Mouse (Mus musculus) embryonic stem cell, embryonic (primary cell): Measurements from ENCODE around the gene Ccp110.

Source experiments
- CTCF ChIA-PET, 4 experiments: fragments of 300-600 bp in 2 of 4; fragments of 350-600 bp in 2 of 4; sonication (Branson Sonifier 250); formaldehyde crosslinking; loops; one replicate each; lab custom pipeline; 2022; ENCODE audit warnings: inconsistent platforms in 2 of 4; lab: Charles Lee
- POLR2A ChIA-PET, 4 experiments: fragments of 300-600 bp in 2 of 4; fragments of 350-600 bp in 2 of 4; sonication (Branson Sonifier 250); formaldehyde crosslinking; loops; one replicate each; lab custom pipeline; 2022; ENCODE audit warnings: antibody characterized with exemption in 4 of 4, inconsistent platforms in 1 of 4; lab: Charles Lee

The Ccp110 gene

DNA sequence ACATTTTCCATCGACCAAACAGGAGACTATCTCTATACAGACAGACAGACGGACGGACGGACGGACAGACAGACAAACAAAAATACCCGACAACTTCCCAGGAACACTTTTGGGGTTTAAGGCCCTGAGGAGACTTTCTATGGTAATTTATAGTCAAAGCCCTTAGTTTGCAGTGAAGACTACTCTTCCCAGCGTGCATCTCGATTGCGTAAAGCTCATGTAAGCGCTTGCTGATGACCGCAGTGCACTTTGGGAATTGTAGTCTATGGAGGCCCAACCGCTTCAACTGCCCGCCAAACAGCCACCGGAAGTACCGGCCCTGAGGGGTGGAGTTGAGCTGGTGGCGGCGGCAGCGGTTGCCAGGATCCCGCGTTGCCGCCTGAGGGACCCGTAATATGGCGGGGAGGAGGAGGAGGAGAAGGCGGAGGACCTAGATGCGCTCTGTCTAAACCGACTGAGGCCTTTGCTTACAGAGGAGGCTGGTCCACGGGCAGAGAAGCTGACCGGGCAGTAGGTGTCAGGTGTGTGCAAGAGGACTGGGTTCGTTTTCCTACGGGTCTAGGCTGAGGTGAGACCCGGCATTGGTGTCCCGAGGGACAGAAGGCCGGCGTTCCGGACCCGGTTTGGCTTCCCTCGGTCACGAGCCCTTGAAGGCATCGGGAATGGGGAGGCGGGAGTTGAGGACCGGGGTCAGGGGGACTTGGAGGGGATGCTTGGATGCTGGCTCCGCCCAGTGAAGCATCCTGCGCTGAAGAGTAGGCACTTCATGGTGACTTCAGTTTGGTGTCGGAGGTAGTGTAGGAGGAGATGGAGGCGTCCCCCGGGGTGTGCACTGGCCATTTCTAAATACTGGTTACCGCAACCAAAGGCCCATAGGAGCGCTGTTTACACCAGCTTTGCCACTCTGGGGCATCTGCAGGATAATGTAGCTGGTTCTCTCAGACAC, at the start of gene Ccp110:
Ccp110 (plus strand) TSS at position 325 of the 946 bp plus-strand sequence.
- ChIA-PET POLR2A (interaction anchor here in 3 of 4 experiments (0.6 to 3.4 kb wide), 23 partner anchors 9 to 604 kb away, joined by 3 to 22 read pairs (median 4); partner anchors contain the start of genes Vps35l (in 2 of the 3), Arl6ip1 (in 1 of the 3) and Smg1 (in 1 of the 3)), CTCF (interaction anchor here in 3 of 4 experiments (0.5 to 1.5 kb wide), 9 partner anchors 10 to 433 kb away, joined by 3 to 17 read pairs (median 4); partner anchors contain the start of gene Vps35l (in 1 of the 3))

- ChIA-PET CTCF (no interaction called here), POLR2A (no interaction called here)
Measured at GRCm38 (mm10) chr7:118667773-118668172, 44.6 kb upstream of the Ccp110 start.

DNA sequence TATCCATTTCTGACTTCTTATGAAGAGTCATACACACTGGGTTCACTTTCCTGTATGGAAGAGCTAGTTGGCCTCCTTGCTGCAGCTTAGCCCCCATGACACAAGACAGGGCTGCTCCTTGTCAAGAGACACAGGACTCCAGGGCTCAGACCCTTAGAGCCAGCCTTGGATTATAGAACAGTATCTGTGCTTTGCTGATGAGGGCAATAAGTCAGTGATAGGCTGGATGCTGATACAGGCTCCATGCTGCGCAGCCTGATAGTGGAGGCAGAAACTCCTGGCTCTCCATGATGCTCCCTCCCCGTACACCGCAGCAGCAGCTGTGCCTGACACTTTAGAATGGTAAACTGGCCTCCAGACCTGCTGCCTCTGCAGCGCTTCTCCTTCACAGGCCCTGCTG, 42.2 kb upstream of the Ccp110 start:
- POLR2A ChIA-PET, result interaction anchor here in 1 of 4 experiments (0.6 kb wide), 1 partner anchor 21 kb away, joined by 3 read pairs; no protein-coding TSS in a partner anchor
- CTCF ChIA-PET, result interaction anchor here in 1 of 4 experiments (0.6 kb wide), 1 partner anchor 20 kb away, joined by 3 read pairs; no protein-coding TSS in a partner anchor

- ChIA-PET POLR2A (interaction anchor here in 2 of 4 experiments (0.6 to 1.4 kb wide), 3 partner anchors 10 to 379 kb away, joined by 3 to 5 read pairs (median 3); no protein-coding TSS in a partner anchor), CTCF (interaction anchor here in 1 of 4 experiments (1.0 kb wide), 1 partner anchor 334 kb away, joined by 3 read pairs; no protein-coding TSS in a partner anchor)
Measured at GRCm38 (mm10) chr7:118676826-118677225, 35.5 kb upstream of the Ccp110 start.

- CTCF ChIA-PET, result interaction anchor here (0.9 to 3.0 kb wide), 12 partner anchors 10 to 383 kb away, joined by 3 to 21 read pairs (median 4); partner anchors contain the start of gene Tmc5 (in 1 of the 4)
- POLR2A ChIA-PET, result interaction anchor here in 2 of 4 experiments (0.5 to 0.6 kb wide), 3 partner anchors 56 to 576 kb away, joined by 3 to 4 read pairs (median 3); partner anchors contain the start of gene Rps15a (in 1 of the 2)
Measured at GRCm38 (mm10) chr7:118688199-118688598, 24.2 kb upstream of the Ccp110 start.

GRCm38 (mm10) chr7:118689088-118689487, 23.3 kb upstream of the Ccp110 start:
- ChIA-PET POLR2A (interaction anchor here in 3 of 4 experiments (0.9 to 2.5 kb wide), 5 partner anchors 13 to 95 kb away, joined by 3 to 7 read pairs (median 5); partner anchors contain the start of gene Ccp110 (in 1 of the 3)), CTCF (interaction anchor here (0.8 to 3.0 kb wide), 15 partner anchors 10 to 384 kb away, joined by 3 to 21 read pairs (median 4); partner anchors contain the start of gene Tmc5 (in 2 of the 4))

GRCm38 (mm10) chr7:118691287-118691686, 21.1 kb upstream of the Ccp110 start:
- ChIA-PET CTCF (interaction anchor here in 2 of 4 experiments (0.6 to 1.1 kb wide), 2 partner anchors 12 to 244 kb away, joined by 3 to 5 read pairs; no protein-coding TSS in a partner anchor), POLR2A (interaction anchor here in 2 of 4 experiments (1.0 to 2.5 kb wide), 4 partner anchors 10 to 97 kb away, joined by 3 to 7 read pairs (median 4); no protein-coding TSS in a partner anchor)

DNA sequence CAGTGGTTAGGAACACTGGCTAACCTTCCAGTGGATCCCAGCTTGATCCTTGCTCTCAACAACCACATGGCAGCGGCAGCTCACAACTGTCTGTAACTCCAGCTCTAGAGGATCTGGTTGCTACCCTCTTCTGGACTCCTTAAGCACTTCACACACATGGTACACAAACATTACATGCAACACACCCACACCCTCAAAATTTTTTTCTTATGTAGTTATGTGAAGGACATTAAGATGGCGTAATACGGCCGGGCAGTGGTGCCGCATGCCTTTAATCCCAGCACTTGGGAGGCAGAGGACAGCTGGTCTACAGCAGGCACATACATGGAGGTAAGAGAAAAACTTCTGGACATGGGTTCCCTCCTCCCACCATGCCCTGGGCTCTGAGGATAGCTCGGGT, 16.2 kb upstream of the Ccp110 start:
- CTCF ChIA-PET, result interaction anchor here in 1 of 4 experiments (1.5 kb wide), 1 partner anchor 101 kb away, joined by 3 read pairs; no protein-coding TSS in a partner anchor
- POLR2A ChIA-PET, result no interaction called here

GRCm38 (mm10) chr7:118697168-118697567, 15.2 kb upstream of the Ccp110 start:
- POLR2A ChIA-PET, result no interaction called here
- CTCF ChIA-PET, result interaction anchor here in 1 of 4 experiments (1.5 kb wide), 1 partner anchor 102 kb away, joined by 3 read pairs; no protein-coding TSS in a partner anchor

- ChIA-PET POLR2A (interaction anchor here in 3 of 4 experiments (0.8 to 1.7 kb wide), 3 partner anchors 12 to 13 kb away, joined by 3 to 5 read pairs (median 3); partner anchors contain the start of gene Ccp110 (in 1 of the 3)), CTCF (no interaction called here)
Measured at GRCm38 (mm10) chr7:118698882-118699281, 13.5 kb upstream of the Ccp110 start.

GRCm38 (mm10) chr7:118703144-118703561, 9.2 kb upstream of the Ccp110 start:
- ChIA-PET POLR2A (interaction anchor here in 3 of 4 experiments (0.9 to 2.3 kb wide), 7 partner anchors 9 to 170 kb away, joined by 3 to 6 read pairs (median 4); partner anchors contain the start of genes Ccp110 (in 1 of the 3), Coq7 (in 1 of the 3) and Vps35l (in 1 of the 3)), CTCF (no interaction called here)

DNA sequence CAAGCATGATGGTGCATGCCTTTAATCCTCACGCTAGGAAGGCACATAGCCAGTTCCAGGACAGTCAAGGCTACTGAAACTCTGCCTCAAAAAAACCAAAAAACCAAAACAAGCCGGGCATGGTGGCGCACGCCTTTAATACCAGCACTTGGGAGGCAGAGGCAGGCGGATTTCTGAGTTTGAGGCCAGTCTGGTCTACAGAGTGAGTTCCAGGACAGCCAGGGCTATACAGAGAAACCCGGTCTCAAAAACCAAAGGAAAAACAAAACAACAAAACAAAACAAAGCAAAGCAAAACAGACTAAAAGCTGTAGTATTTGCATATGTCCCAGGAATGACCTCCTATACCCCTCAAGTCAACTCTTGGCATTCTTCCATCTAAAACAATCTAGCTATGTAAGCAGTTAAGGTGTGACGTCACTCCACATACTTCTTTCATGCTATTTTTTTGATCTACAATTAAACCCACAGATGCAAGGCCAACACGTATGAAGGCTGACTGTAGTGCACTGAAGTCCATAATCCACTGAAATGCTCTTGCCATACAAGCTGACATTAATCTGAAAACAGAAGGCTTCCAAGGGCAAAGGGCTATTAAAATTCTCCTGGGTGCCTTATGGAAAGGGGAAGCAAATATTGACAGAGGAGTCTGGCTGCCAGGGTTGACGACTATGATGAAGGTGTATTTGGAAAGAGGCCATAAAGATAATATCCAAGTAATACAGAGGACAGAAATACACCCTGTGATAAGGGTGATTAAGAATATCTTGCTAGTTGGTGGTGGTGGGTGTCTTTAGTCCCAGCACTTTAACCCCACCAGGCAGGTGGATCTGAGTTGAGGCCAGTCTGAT, 8.1 kb upstream of the Ccp110 start:
- POLR2A ChIA-PET, result interaction anchor here in 2 of 4 experiments (0.7 to 1.2 kb wide), 5 partner anchors 14 to 171 kb away, joined by 3 to 4 read pairs (median 3); partner anchors contain the start of gene Coq7 (in 1 of the 2)
- CTCF ChIA-PET, result interaction anchor here in 1 of 4 experiments (0.5 kb wide), 1 partner anchor 107 kb away, joined by 6 read pairs; the partner anchor contains the start of gene Tmc5

- POLR2A ChIA-PET, result interaction anchor here in 3 of 4 experiments (0.5 to 1.3 kb wide), 14 partner anchors 9 to 578 kb away, joined by 3 to 9 read pairs (median 3); partner anchors contain the start of gene Vps35l (in 1 of the 3)
- CTCF ChIA-PET, result interaction anchor here in 3 of 4 experiments (0.5 to 1.0 kb wide), 3 partner anchors 15 to 112 kb away, joined by 3 to 4 read pairs (median 3); no protein-coding TSS in a partner anchor
Measured at GRCm38 (mm10) chr7:118705101-118705961, 7.0 kb upstream of the Ccp110 start, which contains the start of gene Gde1. TSS of gene Gde1 (minus strand) at chr7:118705778.

DNA sequence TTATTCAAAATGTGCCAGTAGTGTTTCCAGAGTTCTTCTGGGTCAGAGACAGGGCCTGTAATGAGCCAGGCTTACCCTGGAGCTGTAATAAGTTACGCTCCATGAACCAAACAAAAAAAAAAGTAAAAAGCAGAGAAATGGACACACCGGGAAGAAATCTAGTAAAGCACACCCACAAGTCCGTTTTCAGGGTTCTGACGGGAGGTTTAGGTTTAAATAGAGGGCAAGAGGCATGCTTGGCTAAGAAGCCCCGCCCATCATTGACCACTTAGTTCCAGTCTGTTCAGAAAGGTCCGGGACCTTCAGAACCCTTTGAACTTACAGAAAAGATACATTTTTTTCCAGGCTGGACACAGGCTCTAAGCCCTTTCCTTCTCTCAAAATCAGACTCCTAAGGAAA, 6.3 kb upstream of the Ccp110 start:
- CTCF ChIA-PET, result interaction anchor here in 1 of 4 experiments (1.0 kb wide), 1 partner anchor 16 kb away, joined by 4 read pairs; no protein-coding TSS in a partner anchor
- POLR2A ChIA-PET, result interaction anchor here in 3 of 4 experiments (0.5 to 1.3 kb wide), 9 partner anchors 8 to 112 kb away, joined by 3 to 9 read pairs (median 3); partner anchors contain the start of gene Vps35l (in 1 of the 3)

DNA sequence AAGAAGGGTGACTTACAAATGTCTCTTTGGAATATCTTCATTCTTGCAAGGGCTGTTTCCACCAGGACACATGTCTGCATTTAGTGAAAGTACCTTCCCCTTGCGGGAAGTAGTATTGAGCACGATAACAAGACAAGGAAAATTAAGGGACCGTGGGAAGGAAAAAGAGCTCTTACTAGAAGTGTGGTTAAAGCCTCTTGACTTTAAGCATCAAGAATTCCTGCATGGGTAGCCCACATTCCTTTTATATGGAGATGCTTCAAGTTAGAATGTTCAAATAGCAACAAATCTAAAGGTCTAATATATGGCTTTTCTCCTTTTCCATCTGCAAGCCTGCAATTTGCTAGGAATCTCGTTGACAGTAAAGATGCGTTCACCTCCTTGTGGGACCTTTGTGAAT, 5.9 kb upstream of the Ccp110 start:
- POLR2A ChIA-PET, result interaction anchor here in 1 of 4 experiments (1.2 kb wide), 2 partner anchors 22 to 27 kb away, joined by 3 read pairs; no protein-coding TSS in a partner anchor
- CTCF ChIA-PET, result no interaction called here

DNA sequence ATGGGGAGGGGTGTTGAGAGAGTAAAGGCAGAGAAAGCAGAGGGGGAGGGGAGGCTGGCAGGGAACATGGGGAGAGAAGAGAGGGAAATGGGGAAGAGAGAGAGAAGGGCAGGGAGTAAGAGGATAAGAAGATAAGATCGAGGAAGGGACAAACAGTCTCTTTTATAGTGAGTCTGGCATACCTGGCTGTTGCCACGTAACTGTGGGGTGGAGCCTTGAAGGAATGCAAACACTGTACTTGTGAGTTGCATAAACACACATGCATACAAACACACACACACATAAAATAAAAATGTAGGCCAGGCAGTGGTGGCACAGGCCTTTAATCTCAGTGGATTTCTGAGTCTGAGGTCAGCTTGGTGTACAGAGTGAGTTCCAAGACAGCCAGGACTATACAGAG, 5.1 kb upstream of the Ccp110 start:
- POLR2A ChIA-PET, result interaction anchor here in 1 of 4 experiments (0.7 kb wide), 1 partner anchor 13 kb away, joined by 3 read pairs; no protein-coding TSS in a partner anchor
- CTCF ChIA-PET, result no interaction called here
